Mouse (Mus musculus): Measurements from ENCODE around the gene Scamp3. TPM values are rescaled to one million over a fixed set of nuclear protein-coding genes. Genes with fewer than 3 reads are reported as not detected.
A peak's percentile ranks its signal among the peaks of the same experiment; 100 is the strongest.

Scamp3 gene
- polyA plus RNA-seq, 1 experiment from 2014 or later, result 94.4 TPM

DNA sequence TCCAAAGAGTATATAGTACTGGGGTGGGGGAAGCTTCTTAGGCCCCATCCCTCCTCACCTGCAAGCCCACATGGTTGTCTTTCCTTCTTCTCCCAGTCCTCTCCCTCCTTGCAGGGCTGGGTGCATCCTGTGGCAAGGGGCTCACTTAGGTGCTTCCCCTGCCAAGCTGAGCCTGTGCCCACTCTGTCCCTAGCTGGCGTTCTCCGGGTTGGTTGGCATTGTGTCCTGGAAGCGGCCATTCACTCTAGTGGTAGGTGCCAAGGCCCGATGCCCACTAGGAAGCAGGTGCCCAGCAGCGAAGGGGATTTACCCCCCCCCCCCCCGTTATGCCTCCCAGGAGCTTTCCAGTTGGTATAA, 6.7 kb downstream of the Scamp3 start:
- no peaks in the 10 kb centered on the region for H3K9me3 ChIP-seq
- peaks cover 44% of the 10 kb centered on the region for H3K4me1 ChIP-seq
- H3K4me3 ChIP-seq (replicated peaks), result peak overlapping the region; percentile 59
- 83% methylated on average over 6 of the region's 6 CpGs for WGBS
- peak overlapping the region; percentile 90 for H3K9ac ChIP-seq
- H3K36me3 ChIP-seq (replicated peaks), result peaks cover 48% of the 10 kb centered on the region
- peak overlapping the region; percentile 81 for H3K4me2 ChIP-seq
- H3K27me3 ChIP-seq, result peaks cover 4% of the 10 kb centered on the region; the same call in 1 of the 2 replicates
- no peak overlapping the region; the same call in 1 of the 2 replicates for H3K27ac ChIP-seq
- no peak for ATAC-seq (ENCODE audit: low FRiP score)

DNA sequence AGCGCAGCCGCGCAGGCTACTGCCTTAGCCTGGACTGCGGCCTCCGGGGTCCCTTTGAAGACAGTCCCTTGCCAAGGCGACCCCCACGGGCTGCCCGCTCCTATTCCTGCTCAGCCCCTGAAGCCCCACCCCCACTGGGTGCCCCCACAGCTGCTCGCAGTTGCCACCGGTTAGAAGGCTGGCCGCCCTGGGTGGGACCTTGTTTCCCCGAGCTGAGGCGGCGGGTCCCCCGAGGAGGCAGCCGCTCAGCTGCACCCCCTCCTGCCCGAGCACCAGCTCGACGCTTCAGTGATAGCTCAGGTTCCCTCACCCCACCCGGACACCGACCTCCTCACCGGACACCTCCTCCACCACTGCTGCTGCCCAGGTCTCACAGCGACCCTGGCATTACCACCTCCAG, 9.9 kb downstream of the Scamp3 start:
- no peak overlapping the region for H3K4me3 ChIP-seq (replicated peaks)

DNA sequence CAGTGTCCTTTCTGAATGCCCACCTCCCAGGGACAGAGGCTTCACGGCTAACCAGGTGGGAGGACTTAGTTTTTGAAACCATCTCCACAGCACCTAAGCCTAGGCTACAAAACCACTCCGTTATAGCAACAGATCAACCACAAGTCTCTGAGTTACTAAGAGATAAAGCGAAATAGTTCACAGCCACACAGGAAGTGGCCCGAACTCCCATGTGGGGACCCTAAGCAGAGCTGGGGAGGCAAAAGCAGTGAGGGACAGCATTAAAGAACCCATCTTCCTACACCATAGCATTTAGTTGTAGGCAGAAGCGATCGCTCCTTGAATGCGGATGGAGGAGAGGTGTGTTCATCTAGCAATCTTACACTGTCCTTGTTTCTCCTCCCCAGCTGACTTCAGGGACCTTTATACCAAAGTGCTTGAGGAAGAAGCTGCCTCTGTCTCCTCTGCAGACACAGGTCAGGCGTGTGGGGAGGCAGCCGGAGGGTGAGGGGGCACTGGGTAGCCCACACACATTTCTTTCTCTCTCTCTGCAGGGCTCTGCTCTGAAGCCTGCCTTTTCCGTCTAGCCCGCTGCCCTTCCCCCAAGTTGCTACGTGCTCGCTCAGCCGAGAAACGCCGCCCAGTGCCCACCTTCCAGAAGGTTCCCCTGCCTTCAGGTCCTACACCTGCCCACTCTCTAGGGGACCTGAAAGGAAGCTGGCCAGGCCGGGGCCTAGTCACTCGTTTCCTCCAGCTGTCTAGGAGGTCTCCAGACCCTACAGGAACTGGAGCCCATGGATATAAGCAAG, 10.6 kb downstream of the Scamp3 start:
- no peaks in the 10 kb centered on the region for H3K9me3 ChIP-seq
- peaks cover 34% of the 10 kb centered on the region for H3K4me1 ChIP-seq
- peaks cover 4% of the 10 kb centered on the region; the same call in 1 of the 2 replicates for H3K27me3 ChIP-seq
- 59% methylated on average over 18 of the region's 18 CpGs for WGBS
- no peak overlapping the region for H3K4me2 ChIP-seq
- no peak for ATAC-seq (ENCODE audit: low FRiP score)
- 0 out of 2 replicates have a peak overlapping the region, but pooled peaks have one; percentile 17 for H3K9ac ChIP-seq
- H3K36me3 ChIP-seq (replicated peaks), result peaks cover 11% of the 10 kb centered on the region; the same call in 1 of the 2 replicates
- no peak overlapping the region for H3K27ac ChIP-seq
- no peak overlapping the region for H3K4me3 ChIP-seq (replicated peaks)

More for the DNA sequence above, 9.9 kb downstream of the Scamp3 start:
- Histone ChIP-seq H3K4me2 (no peak overlapping the region), H3K27ac (no peak overlapping the region), H3K9me3 (no peaks in the 10 kb centered on the region), H3K36me3 (replicated peaks) (peaks cover 15% of the 10 kb centered on the region), H3K9ac (0 out of 2 replicates have a peak overlapping the region, but pooled peaks have one; percentile 17), H3K27me3 (peaks cover 4% of the 10 kb centered on the region; the same call in 1 of the 2 replicates), H3K4me1 (peaks cover 40% of the 10 kb centered on the region)
- WGBS, result 27% methylated on average over 23 of the region's 23 CpGs
- ATAC-seq (ENCODE audit: low FRiP score), result no peak

DNA sequence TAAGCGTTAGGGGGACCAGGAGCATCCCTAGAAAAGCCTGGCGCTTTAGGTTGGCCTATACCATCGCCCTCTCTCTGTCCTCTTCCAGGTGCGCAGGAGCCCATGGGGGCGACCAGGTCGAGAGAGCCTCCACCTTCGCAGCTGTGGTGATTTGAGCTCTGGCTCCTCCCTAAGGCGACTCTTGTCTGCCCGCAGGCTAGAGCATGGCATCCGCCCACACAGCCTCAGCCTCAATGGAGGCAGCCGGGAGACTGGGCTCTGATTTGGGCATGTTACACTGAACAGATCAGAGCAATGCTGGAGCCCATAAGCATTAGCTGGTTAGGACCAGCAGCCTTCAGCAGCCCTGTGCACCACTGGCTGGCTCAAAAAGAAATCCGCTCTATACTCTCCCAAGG, 11.2 kb downstream of the Scamp3 start:
- WGBS, result 61% methylated on average over 12 of the region's 12 CpGs
- ATAC-seq (ENCODE audit: low FRiP score), result no peak
- no peak overlapping the region for H3K4me2 ChIP-seq
- peaks cover 32% of the 10 kb centered on the region for H3K4me1 ChIP-seq
- peaks cover 11% of the 10 kb centered on the region; the same call in 1 of the 2 replicates for H3K36me3 ChIP-seq (replicated peaks)
- H3K27me3 ChIP-seq, result peaks cover 4% of the 10 kb centered on the region; the same call in 1 of the 2 replicates
- H3K9me3 ChIP-seq, result no peaks in the 10 kb centered on the region
- H3K9ac ChIP-seq, result no peak overlapping the region
- no peak overlapping the region for H3K4me3 ChIP-seq (replicated peaks)
- H3K27ac ChIP-seq, result no peak overlapping the region

DNA sequence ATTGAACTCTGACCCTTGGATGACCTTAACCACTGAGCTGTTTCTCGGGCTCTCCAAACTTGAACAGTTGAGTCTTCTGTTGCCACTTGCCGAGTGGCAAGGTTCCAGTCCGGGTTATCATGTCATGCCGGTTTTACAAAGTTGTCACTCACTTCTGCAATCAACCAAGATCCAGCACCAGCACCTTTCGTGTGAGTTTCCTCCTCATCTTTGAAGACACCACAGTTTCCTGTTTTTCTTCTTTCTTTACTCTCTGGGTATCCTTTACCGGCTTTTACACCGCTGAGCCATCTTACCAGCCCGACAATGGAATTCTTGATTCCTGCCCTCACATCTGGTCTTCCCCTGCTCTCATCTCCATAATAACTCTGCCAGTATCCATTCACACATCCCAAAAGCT, 13.2 kb downstream of the Scamp3 start:
- H3K27me3 ChIP-seq, result peaks cover 4% of the 10 kb centered on the region; the same call in 1 of the 2 replicates
- 93% methylated on average over 8 of the region's 8 CpGs for WGBS
- ATAC-seq (ENCODE audit: low FRiP score), result no peak

DNA sequence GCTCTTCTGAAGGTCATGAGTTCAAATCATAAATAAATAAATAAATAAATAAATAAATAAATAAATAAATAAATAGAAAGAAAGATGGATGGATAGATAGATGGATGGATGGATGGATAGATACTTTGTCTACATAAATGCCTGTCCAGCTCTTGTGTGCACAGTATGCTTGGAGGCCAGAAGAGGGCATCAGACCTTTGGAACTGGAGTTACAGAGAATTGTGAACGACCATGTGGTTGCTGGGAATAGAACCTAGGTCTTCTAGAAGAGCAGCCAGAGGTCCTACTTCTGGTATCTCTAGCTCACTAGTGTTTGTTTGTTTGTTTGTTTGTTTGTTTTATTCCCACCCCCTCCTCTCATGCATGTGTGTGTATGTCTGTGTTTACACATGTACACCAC, 16.1 kb downstream of the Scamp3 start:
- Histone ChIP-seq H3K9me3 (no peaks in the 10 kb centered on the region), H3K9ac (no peak overlapping the region), H3K4me1 (peaks cover 14% of the 10 kb centered on the region), H3K27me3 (no peaks in the 10 kb centered on the region), H3K4me3 (replicated peaks) (no peak overlapping the region), H3K27ac (no peak overlapping the region), H3K36me3 (replicated peaks) (peaks cover 6% of the 10 kb centered on the region; the same call in 1 of the 2 replicates), H3K4me2 (no peak overlapping the region)
- ATAC-seq (ENCODE audit: low FRiP score), result no peak
- WGBS, result 71% methylated on average over 1 of the region's 1 CpGs

More for the DNA sequence above, 13.2 kb downstream of the Scamp3 start:
- Histone ChIP-seq H3K4me3 (replicated peaks) (no peak overlapping the region), H3K27ac (no peak overlapping the region), H3K36me3 (replicated peaks) (peaks cover 11% of the 10 kb centered on the region; the same call in 1 of the 2 replicates), H3K4me2 (no peak overlapping the region), H3K4me1 (peaks cover 16% of the 10 kb centered on the region), H3K9me3 (no peaks in the 10 kb centered on the region), H3K9ac (no peak overlapping the region)

DNA sequence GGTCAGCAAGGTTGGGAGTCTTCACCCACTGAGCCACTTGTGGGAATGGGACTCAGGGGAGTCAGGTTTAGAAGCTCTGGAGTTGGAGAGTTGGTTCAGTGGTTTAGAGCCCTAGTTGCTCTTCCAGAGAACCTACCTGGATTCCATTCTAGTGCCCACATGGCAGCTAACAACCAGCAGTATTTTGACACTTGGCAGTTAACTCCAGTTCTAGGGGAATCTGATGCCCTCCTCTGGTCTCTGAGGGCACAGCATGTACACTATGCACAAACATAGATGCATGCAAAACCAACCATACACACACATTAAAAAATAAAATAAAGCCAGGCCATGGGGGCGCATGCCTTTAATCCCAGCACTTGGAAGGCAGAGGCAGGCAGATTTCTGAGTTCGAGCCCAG, 16.6 kb downstream of the Scamp3 start:
- ATAC-seq (ENCODE audit: low FRiP score), result no peak

DNA sequence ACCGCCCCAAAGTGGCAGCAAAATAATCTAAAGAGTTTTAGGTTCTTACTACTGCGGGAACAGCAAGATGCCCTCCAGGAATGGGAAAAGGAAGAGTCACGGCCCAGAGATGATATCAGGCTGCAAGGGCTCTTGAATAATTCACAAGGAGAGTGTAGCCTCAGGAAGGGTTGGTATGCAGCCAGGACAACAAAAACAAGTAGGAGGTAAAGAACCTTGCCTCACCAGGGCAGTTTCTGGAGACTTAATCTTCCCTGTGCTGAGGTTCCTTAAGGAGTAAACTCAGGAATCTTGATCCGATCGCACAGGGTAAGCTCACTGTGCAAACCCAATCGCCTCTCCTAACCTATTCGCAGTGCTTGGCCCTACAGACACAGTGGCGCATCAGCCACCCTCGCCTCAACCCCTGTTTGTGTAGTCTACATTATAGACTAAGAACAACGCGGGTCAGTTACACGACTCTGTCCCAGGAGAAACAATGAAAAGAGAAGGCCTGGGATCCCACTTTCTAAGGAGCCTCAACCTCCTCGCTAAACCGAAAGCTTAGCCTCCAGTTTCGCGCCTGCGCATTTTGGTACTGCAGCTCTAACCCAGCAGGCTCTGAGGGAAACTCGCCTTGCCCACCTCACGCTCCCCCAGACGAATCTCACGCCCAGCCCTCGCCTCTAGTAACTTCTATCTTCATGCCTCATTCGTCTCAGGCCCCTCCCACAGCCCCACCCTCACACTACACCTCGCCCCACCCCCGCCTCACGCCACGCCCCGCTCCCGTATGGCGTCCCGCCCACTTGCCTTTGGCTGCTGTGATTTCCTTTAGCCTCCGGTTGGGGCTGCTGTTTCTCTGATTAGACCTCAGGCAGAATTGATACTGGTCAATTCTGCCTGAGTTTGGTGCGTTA, 19.0 kb downstream of the Scamp3 start:
- no peaks in the 10 kb centered on the region for H3K36me3 ChIP-seq (replicated peaks)
- peak overlapping the region; percentile 41 for H3K9ac ChIP-seq
- no peaks in the 10 kb centered on the region for H3K9me3 ChIP-seq
- peak overlapping the region; percentile 50 for H3K4me2 ChIP-seq
- peak overlapping the region; percentile 77 for H3K27ac ChIP-seq
- H3K4me1 ChIP-seq, result peaks cover 14% of the 10 kb centered on the region
- peak overlapping the region; percentile 29 for H3K4me3 ChIP-seq (replicated peaks)
- H3K27me3 ChIP-seq, result no peaks in the 10 kb centered on the region
- 6% methylated on average over 33 of the region's 33 CpGs for WGBS
- peak; percentile 94 for ATAC-seq (ENCODE audit: low FRiP score)

More for the DNA sequence above, 16.6 kb downstream of the Scamp3 start:
- Histone ChIP-seq H3K27ac (no peak overlapping the region), H3K4me3 (replicated peaks) (no peak overlapping the region), H3K4me1 (peaks cover 14% of the 10 kb centered on the region), H3K9me3 (no peaks in the 10 kb centered on the region), H3K4me2 (no peak overlapping the region), H3K27me3 (no peaks in the 10 kb centered on the region), H3K9ac (no peak overlapping the region), H3K36me3 (replicated peaks) (peaks cover 1% of the 10 kb centered on the region; the same call in 1 of the 2 replicates)
- WGBS, result 91% methylated on average over 2 of the region's 2 CpGs

DNA sequence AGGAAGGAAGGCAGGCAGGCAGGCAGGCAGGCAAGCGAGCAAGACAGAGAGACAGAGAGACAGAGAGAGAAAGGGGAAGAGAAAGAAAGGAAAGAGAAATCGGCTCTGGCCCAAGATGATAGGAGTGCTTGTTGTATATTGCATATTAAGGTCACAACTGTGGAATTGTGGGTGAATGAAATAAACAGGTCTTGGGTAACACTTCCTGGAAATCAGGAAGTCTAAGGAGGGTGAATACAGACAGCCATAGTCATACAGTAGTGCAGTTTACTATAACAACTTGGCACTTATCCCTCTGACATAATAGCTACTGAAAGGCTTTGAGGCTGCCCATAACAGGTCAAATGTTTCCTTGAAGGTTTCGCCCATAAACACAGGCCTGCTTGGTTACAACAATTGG, 22.6 kb downstream of the Scamp3 start:
- no peaks in the 10 kb centered on the region for H3K9me3 ChIP-seq
- 87% methylated on average over 3 of the region's 3 CpGs for WGBS
- H3K36me3 ChIP-seq (replicated peaks), result 0 out of 2 replicates have a peak, but pooled peaks cover 5% of the 10 kb centered on the region
- H3K4me1 ChIP-seq, result peaks cover 20% of the 10 kb centered on the region
- H3K4me3 ChIP-seq (replicated peaks), result no peak overlapping the region
- no peak overlapping the region for H3K4me2 ChIP-seq
- H3K27ac ChIP-seq, result no peak overlapping the region
- no peaks in the 10 kb centered on the region for H3K27me3 ChIP-seq
- no peak overlapping the region for H3K9ac ChIP-seq
- no peak for ATAC-seq (ENCODE audit: low FRiP score)

DNA sequence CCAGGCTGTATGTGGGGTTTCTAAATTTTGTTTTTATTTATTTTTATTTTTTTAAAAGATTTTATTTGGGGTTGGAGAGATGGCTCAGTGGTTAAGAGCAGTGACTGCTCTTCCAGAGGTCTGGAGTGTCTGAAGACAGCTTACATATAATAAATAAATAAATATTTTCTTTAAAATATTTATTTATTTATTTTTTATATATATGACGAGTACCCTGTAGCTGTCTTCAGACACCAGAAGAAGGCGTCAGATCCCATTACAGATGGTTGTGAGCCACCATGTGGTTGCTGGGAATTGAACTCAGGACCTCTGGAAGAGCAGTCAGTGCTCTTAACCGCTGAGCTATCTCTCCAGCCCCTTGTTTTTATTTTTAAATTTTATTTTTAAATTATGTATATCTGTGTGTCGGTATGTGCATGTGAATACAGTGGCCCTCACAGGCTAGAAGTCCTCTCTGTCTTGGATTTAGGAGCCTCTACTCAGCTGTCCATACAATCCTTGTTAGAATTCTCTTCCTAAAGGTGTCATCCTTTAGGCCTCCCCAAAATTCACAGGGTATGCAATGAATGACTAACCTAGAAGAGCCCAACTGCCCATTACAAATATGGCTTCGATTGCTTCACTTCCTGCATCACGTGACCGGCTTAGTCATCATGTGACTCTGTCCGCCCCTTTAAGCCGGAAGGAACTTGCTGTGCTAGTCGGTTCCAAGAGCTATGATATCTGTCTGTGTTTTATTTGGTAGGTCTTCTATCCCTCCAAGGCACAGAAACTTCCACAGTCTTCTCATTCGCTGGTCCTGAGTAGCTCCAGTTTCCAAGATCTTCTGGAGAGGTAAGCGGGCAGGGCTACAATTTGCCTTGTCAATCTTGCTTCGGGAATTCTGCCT, 25.2 kb downstream of the Scamp3 start, which contains the start of gene Gba:
Gba (plus strand) TSS at position 676 of the 889 bp plus-strand sequence.
- Histone ChIP-seq H3K27me3 (no peaks in the 10 kb centered on the region), H3K4me3 (replicated peaks) (peak within 1 kb of the TSS; percentile 58), H3K4me2 (peak within 1 kb of the TSS; percentile 68), H3K9ac (peak within 1 kb of the TSS; percentile 61), H3K36me3 (replicated peaks) (peaks cover 31% of the 10 kb centered on the region), H3K27ac (no peak within 1 kb of the TSS), H3K9me3 (no peaks in the 10 kb centered on the region), H3K4me1 (peaks cover 6% of the 10 kb centered on the region)
- 28% methylated on average over 13 of the region's 13 CpGs for WGBS
- ATAC-seq (ENCODE audit: low FRiP score), result peak; percentile 92

DNA sequence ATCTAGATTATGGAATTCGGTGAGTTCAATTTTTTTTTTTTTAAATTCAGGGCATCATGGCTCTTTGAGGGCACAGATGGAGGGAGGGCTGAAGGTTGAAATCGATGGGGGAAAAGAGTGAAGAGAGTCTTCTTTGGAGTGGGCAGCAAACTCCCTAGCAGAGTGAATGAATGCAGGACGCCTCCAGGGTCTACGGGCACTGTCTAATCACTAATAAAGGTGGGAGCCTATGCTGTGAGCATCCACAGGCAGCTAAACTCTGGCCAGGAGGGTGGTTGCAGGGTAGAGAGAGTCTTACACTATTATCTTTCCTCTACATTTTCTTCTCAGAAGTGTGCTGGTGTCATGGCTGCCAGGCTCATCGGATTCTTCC, 25.9 kb downstream of the Scamp3 start:
- Histone ChIP-seq H3K27me3 (no peaks in the 10 kb centered on the region), H3K4me2 (peak overlapping the region; percentile 68), H3K4me1 (peaks cover 6% of the 10 kb centered on the region), H3K4me3 (replicated peaks) (peak overlapping the region; percentile 58), H3K9ac (peak overlapping the region; percentile 61), H3K36me3 (replicated peaks) (peaks cover 37% of the 10 kb centered on the region), H3K27ac (no peak overlapping the region), H3K9me3 (no peaks in the 10 kb centered on the region)
- ATAC-seq (ENCODE audit: low FRiP score), result peak; percentile 53; the same call in 1 of the 2 replicates
- 42% methylated on average over 5 of the region's 5 CpGs for WGBS
